Mouse (Mus musculus) small intestine, adult 2 months (tissue): ENCODE results near the gene Zbtb12. TPM values are rescaled to one million over a fixed set of nuclear protein-coding genes. Genes with fewer than 3 reads are reported as not detected.

ENCODE experiments used
- H3K27ac ChIP-seq: fragments of 200-500 bp; 2 replicates; pipeline ENCODE4 v1.5.1; 2012; ENCODE audit warnings: low read depth, low read length, control low read depth, inconsistent platforms; ENCODE audit not compliant: insufficient read depth
- H3K27me3 ChIP-seq: fragments of 200-500 bp; 2 replicates; pipeline ENCODE4 v1.6.1; 2012; ENCODE audit warnings: mild to moderate bottlenecking, moderate library complexity, low read length, inconsistent platforms; ENCODE audit not compliant: control insufficient read depth, insufficient read depth
- H3K36me3 ChIP-seq: fragments of 200-500 bp; 2 replicates; pipeline ENCODE4 v1.6.1; 2012; ENCODE audit warnings: mild to moderate bottlenecking, low read length, control low read depth, inconsistent platforms; ENCODE audit not compliant: control insufficient read depth, insufficient read depth
- H3K4me1 ChIP-seq: fragments of 200-500 bp; 2 replicates; pipeline ENCODE4 v1.6.1; 2012; ENCODE audit warnings: low read length, inconsistent platforms, mixed read lengths; ENCODE audit not compliant: control insufficient read depth, insufficient read depth, insufficient read length
- H3K4me3 ChIP-seq: fragments of 200-500 bp; 2 replicates; pipeline ENCODE4 v1.5.1; 2012; ENCODE audit warnings: low read depth, mild to moderate bottlenecking, control low read depth, inconsistent platforms, low read length, moderate library complexity
- CTCF ChIP-seq: fragments of 200-500 bp; IDR thresholded peaks from 2 replicates; pipeline ENCODE4 v1.5.1; 2012; ENCODE audit warnings: low read depth, mild to moderate bottlenecking, control low read depth, inconsistent platforms, low read length, moderate library complexity, mixed read lengths; ENCODE audit not compliant: insufficient replicate concordance, insufficient read length; ENCODE audit errors: extremely low read depth
- POLR2A ChIP-seq: fragments of 200-500 bp; IDR thresholded peaks from 2 replicates; pipeline ENCODE4 v1.6.1; 2012; ENCODE audit warnings: low read depth, mild to moderate bottlenecking, control low read depth, inconsistent platforms, low read length, moderate library complexity
- WGBS: fragments of 180-500 bp; shearing (Covaris S2); methylation state at CpG from one replicate; pipeline ENCODE4 v1.1.7; 2018; 5-methylcytosine and 5-hydroxymethylcytosine counted together
- polyA plus RNA-seq: library from polyadenylated mRNA; depleted of rRNA; stranded (reverse); fragments of >200 nt; gene quantifications from 2 replicates; pipeline ENCODE4 v1.2.3, GENCODE M21; 2012

Zbtb12 gene
- polyA plus RNA-seq, 1 experiment = 6.8 TPM

- H3K4me1 ChIP-seq = peaks cover 7% of the 10 kb centered on the region
- no peaks in the 10 kb centered on the region for H3K36me3 ChIP-seq
- WGBS = 87% methylated on average over 12 of the region's 12 CpGs
- no peak overlapping the region for H3K4me3 ChIP-seq
- no peak overlapping the region for H3K27ac ChIP-seq
- TF ChIP-seq POLR2A = no peak
- TF ChIP-seq CTCF = no peak
- H3K27me3 ChIP-seq = no peaks in the 10 kb centered on the region
These were observed 10.9 kb downstream of the Zbtb12 start for GRCm38 (mm10) chr17:34890074-34890743.

GRCm38 (mm10) chr17:34891377-34891776, 12.1 kb downstream of the Zbtb12 start:
- Histone ChIP-seq H3K4me1 (peaks cover 11% of the 10 kb centered on the region), H3K27ac (no peak overlapping the region), H3K4me3 (no peak overlapping the region), H3K36me3 (no peaks in the 10 kb centered on the region), H3K27me3 (no peaks in the 10 kb centered on the region)
- TF ChIP-seq CTCF = peak; percentile 29; the same call in 1 of the 2 replicates
- TF ChIP-seq POLR2A = no peak
- WGBS = 97% methylated on average over 2 of the region's 2 CpGs

- peak overlapping the region; percentile 86 for H3K27ac ChIP-seq
- no peak for TF ChIP-seq CTCF
- 0 out of 2 replicates have a peak, but pooled peaks have one; percentile 28 for TF ChIP-seq POLR2A
- H3K27me3 ChIP-seq = no peaks in the 10 kb centered on the region
- 34% methylated on average over 12 of the region's 12 CpGs for WGBS
- H3K36me3 ChIP-seq = no peaks in the 10 kb centered on the region
- peaks cover 14% of the 10 kb centered on the region for H3K4me1 ChIP-seq
- no peak overlapping the region for H3K4me3 ChIP-seq
These were observed 14.0 kb downstream of the Zbtb12 start for GRCm38 (mm10) chr17:34893072-34893824.

- no peak; the same call in 1 of the 2 replicates for TF ChIP-seq POLR2A
- TF ChIP-seq CTCF = no peak
- 2% methylated on average over 48 of the region's 51 CpGs for WGBS
- no peaks in the 10 kb centered on the region for H3K27me3 ChIP-seq
These were observed 14.9 kb downstream of the Zbtb12 start for GRCm38 (mm10) chr17:34894074-34894597.

GRCm38 (mm10) chr17:34894801-34895530, 15.7 kb downstream of the Zbtb12 start:
- H3K36me3 ChIP-seq = no peaks in the 10 kb centered on the region
- TF ChIP-seq POLR2A (no peak), CTCF (no peak)
- H3K4me3 ChIP-seq = peak overlapping the region; percentile 78
- WGBS = 15% methylated on average over 50 of the region's 51 CpGs
- no peak overlapping the region for H3K27ac ChIP-seq
- H3K27me3 ChIP-seq = no peaks in the 10 kb centered on the region
- H3K4me1 ChIP-seq = peaks cover 14% of the 10 kb centered on the region

More at GRCm38 (mm10) chr17:34894074-34894597, 14.9 kb downstream of the Zbtb12 start:
- H3K4me3 ChIP-seq = peak overlapping the region; percentile 78
- peaks cover 14% of the 10 kb centered on the region for H3K4me1 ChIP-seq
- no peaks in the 10 kb centered on the region for H3K36me3 ChIP-seq
- H3K27ac ChIP-seq = peak overlapping the region; percentile 86

GRCm38 (mm10) chr17:34895724-34896123, 16.4 kb downstream of the Zbtb12 start:
- Histone ChIP-seq H3K27ac (no peak overlapping the region), H3K27me3 (no peaks in the 10 kb centered on the region), H3K4me1 (peaks cover 14% of the 10 kb centered on the region), H3K36me3 (no peaks in the 10 kb centered on the region), H3K4me3 (no peak overlapping the region)
- TF ChIP-seq CTCF (no peak), POLR2A (no peak)
- WGBS = 92% methylated on average over 15 of the region's 15 CpGs

- peaks cover 14% of the 10 kb centered on the region for H3K4me1 ChIP-seq
- no peak overlapping the region for H3K4me3 ChIP-seq
- no peak for TF ChIP-seq CTCF
- no peak for TF ChIP-seq POLR2A
- H3K36me3 ChIP-seq = peaks cover 3% of the 10 kb centered on the region; the same call in 1 of the 2 replicates
- H3K27ac ChIP-seq = no peak overlapping the region
- no peaks in the 10 kb centered on the region for H3K27me3 ChIP-seq
- WGBS = 74% methylated on average over 17 of the region's 17 CpGs
These were observed 17.1 kb downstream of the Zbtb12 start for GRCm38 (mm10) chr17:34896366-34896765.
